In the genomic region with DNA sequence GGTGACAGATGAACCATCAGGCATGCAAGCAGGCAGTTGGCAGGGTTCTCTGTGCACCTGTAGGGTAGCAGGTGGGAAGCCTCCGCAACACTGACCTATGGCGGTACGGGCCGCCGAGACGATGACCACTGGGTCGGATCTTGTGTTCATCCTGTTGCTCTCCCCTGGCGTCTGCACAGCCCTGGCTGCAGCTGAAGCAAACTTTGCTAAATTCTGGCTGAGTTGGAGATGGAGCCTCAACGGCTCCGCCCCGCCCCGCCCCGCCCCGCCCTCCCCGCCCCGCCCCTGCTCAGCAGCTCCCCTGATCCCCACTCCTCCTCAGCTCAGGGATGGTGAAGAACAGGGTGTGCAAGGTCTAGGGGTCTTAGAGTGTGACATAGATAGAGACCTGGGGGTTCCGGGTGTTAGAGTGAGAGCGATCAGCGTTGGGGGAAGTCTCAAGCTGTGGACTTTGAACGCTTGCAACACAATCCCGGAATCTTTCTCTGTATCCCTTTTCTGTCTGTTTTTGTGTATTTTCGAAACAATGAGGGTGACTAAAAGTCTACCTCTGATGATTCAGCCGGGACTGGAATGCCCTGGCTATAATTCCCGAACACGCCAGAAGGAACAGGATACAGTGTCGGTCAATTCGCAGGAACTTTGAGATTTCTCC, we compare ENCODE assay signal across 8 mouse cellular contexts. TPM values are rescaled to one million over a fixed set of nuclear protein-coding genes. Genes with fewer than 3 reads are reported as not detected.
A peak's percentile ranks its signal among the peaks of the same experiment; 100 is the strongest.
DNase-seq lines count a peak whose midpoint lies in the region; ATAC-seq and TF ChIP-seq lines count a peak whose summit lies in the region.

Gene Acat3, minus strand, starts transcription at position 450 of the 655 bp plus-strand sequence.

- peak; percentile 41; the same call in 1 of the 2 replicates for ATAC-seq in neural tube, embryonic 11.5 days (ENCODE audit: insufficient read depth, low FRiP score, low TSS enrichment)
- peak; percentile 54; the same call in 1 of the 2 replicates for ATAC-seq in hindbrain, embryonic 14.5 days (ENCODE audit: low FRiP score)
- peak; percentile 76; the same call in 1 of the 2 replicates for ATAC-seq in stomach, embryonic 14.5 days (ENCODE audit: insufficient number of reproducible peaks, insufficient read depth, low FRiP score, low read depth)

- no peak within 1 kb of the TSS for H3K4me3 ChIP-seq in neural tube, embryonic 11.5 days (ENCODE audit: low read depth, low read length)
- 0 out of 2 replicates have a peak within 1 kb of the TSS, but pooled peaks have one; percentile 5 for H3K4me3 ChIP-seq in hindbrain, embryonic 14.5 days (replicated peaks; ENCODE audit: low read length)
- H3K4me3 ChIP-seq in liver, adult 2 months (ENCODE audit: insufficient read depth, low read depth, low read length): peak within 1 kb of the TSS; percentile 85
- peak within 1 kb of the TSS; percentile 27 for H3K4me3 ChIP-seq in stomach, embryonic 14.5 days (ENCODE audit: low read depth, low read length)

- WGBS in neural tube, embryonic 11.5 days: 19% methylated on average over 27 of the region's 27 CpGs
- WGBS in hindbrain, embryonic 14.5 days: 17% methylated on average over 26 of the region's 27 CpGs
- WGBS in liver, adult 2 months: 2% methylated on average over 27 of the region's 27 CpGs
- WGBS in stomach, embryonic 14.5 days: 11% methylated on average over 27 of the region's 27 CpGs

- H3K9ac ChIP-seq in neural tube, embryonic 11.5 days (ENCODE audit: low read length): no peak within 1 kb of the TSS
- H3K9ac ChIP-seq in hindbrain, embryonic 14.5 days: no peak within 1 kb of the TSS
- H3K9ac ChIP-seq in liver, adult 2 months (ENCODE audit: low read depth, low read length): peak within 1 kb of the TSS; percentile 85
- H3K9ac ChIP-seq in stomach, embryonic 14.5 days (replicated peaks; ENCODE audit: low read depth, low read length): no peak within 1 kb of the TSS; the same call in 1 of the 2 replicates

- H3K27me3 ChIP-seq in neural tube, embryonic 11.5 days (ENCODE audit: control insufficient read depth, insufficient read depth, low read length): no peaks in the 10 kb centered on the region
- H3K27me3 ChIP-seq in hindbrain, embryonic 14.5 days (ENCODE audit: control insufficient read depth, insufficient read depth, low read length): no peaks in the 10 kb centered on the region
- H3K27me3 ChIP-seq in liver, adult 2 months (ENCODE audit: control insufficient read depth, insufficient read depth, low read length): no peaks in the 10 kb centered on the region
- H3K27me3 ChIP-seq in stomach, embryonic 14.5 days (ENCODE audit: control insufficient read depth, insufficient read depth, low read length): no peaks in the 10 kb centered on the region

- TF ChIP-seq CTCF in liver, adult 2 months (IDR thresholded peaks at IDR 0.05; ENCODE audit: low read depth, low read length): no peak

- peaks cover 9% of the 10 kb centered on the region; the same call in 1 of the 2 replicates for H3K36me3 ChIP-seq in neural tube, embryonic 11.5 days (ENCODE audit: control insufficient read depth, insufficient read depth, low read length)
- H3K36me3 ChIP-seq in hindbrain, embryonic 14.5 days (replicated peaks; ENCODE audit: control insufficient read depth, insufficient read depth): peaks cover 36% of the 10 kb centered on the region
- H3K36me3 ChIP-seq in liver, adult 2 months (ENCODE audit: control insufficient read depth, insufficient read depth, low read length): peaks cover 21% of the 10 kb centered on the region
- peaks cover 14% of the 10 kb centered on the region; the same call in 1 of the 2 replicates for H3K36me3 ChIP-seq in stomach, embryonic 14.5 days (ENCODE audit: control insufficient read depth, insufficient read depth, low read length)

- no peaks in the 10 kb centered on the region for H3K9me3 ChIP-seq in neural tube, embryonic 11.5 days (ENCODE audit: control insufficient read depth, low read length)
- no peaks in the 10 kb centered on the region for H3K9me3 ChIP-seq in hindbrain, embryonic 14.5 days (ENCODE audit: control insufficient read depth, low read length)
- H3K9me3 ChIP-seq in stomach, embryonic 14.5 days (ENCODE audit: control insufficient read depth, low read depth, low read length): no peaks in the 10 kb centered on the region

- TF ChIP-seq POLR2A in liver, adult 2 months (IDR thresholded peaks at IDR 0.05; ENCODE audit: extremely low read depth, insufficient read depth, low read length): peak; percentile 90

- no peaks in the 10 kb centered on the region for H3K4me1 ChIP-seq in neural tube, embryonic 11.5 days (ENCODE audit: control insufficient read depth, insufficient read depth, low read length)
- H3K4me1 ChIP-seq in hindbrain, embryonic 14.5 days (replicated peaks; ENCODE audit: control insufficient read depth, insufficient read depth, low read length): no peaks in the 10 kb centered on the region; the same call in 1 of the 2 replicates
- peaks cover 13% of the 10 kb centered on the region for H3K4me1 ChIP-seq in liver, adult 2 months (ENCODE audit: control insufficient read depth, insufficient read depth, low read length)
- H3K4me1 ChIP-seq in stomach, embryonic 14.5 days (ENCODE audit: control insufficient read depth, insufficient read depth, low read length): no peaks in the 10 kb centered on the region

- DNase-seq in neural tube, embryonic 11.5 days (ENCODE audit: low spot score): no peak
- DNase-seq in neural tube, embryonic 10.5 days (ENCODE audit: extremely low spot score, low spot score): no peak
- peak; percentile 23 for DNase-seq in embryo, embryonic 10 days (ENCODE audit: low spot score)
- DNase-seq in hindbrain, embryonic 14.5 days (ENCODE audit: low spot score): no peak
- peak; percentile 84 for DNase-seq in liver, adult 2 months (ENCODE audit: extremely low read depth, low read depth, low spot score)
- no peak for DNase-seq in layer of hippocampus, adult 11-12 months (ENCODE audit: low spot score)
- no peak for DNase-seq in thymus, postnatal 36 days

- H3K27ac ChIP-seq in neural tube, embryonic 11.5 days (ENCODE audit: low read depth, low read length): no peak within 1 kb of the TSS
- no peak within 1 kb of the TSS for H3K27ac ChIP-seq in hindbrain, embryonic 14.5 days
- H3K27ac ChIP-seq in liver, adult 2 months (replicated peaks; ENCODE audit: insufficient read depth, low read depth, low read length): peak within 1 kb of the TSS; percentile 81
- H3K27ac ChIP-seq in stomach, embryonic 14.5 days (ENCODE audit: low read length): no peak within 1 kb of the TSS

- H3K4me2 ChIP-seq in neural tube, embryonic 11.5 days (ENCODE audit: low read depth): peak within 1 kb of the TSS; percentile 36
- H3K4me2 ChIP-seq in hindbrain, embryonic 14.5 days (replicated peaks): peak within 1 kb of the TSS; percentile 43
- peak within 1 kb of the TSS; percentile 40 for H3K4me2 ChIP-seq in stomach, embryonic 14.5 days (replicated peaks; ENCODE audit: low read depth, low read length)

- no peaks in the 10 kb centered on the region; the same call in 1 of the 2 replicates for H3K79me2 ChIP-seq in liver, adult 2 months (ENCODE audit: control insufficient read depth, insufficient read depth, low read length)

RNA-seq across cellular contexts. Expression of gene Acat3, which starts in this region (rescaled TPM):
- 0.42 and 1.0 TPM in 2 replicates for polyA plus RNA-seq in neural tube, embryonic 11.5 days (2014; fragmentation: Nextera tagmentation; extraction: Ambion mirVana)
- 0.52 and 1.1 TPM in 2 replicates for polyA plus RNA-seq in hindbrain, embryonic 14.5 days (2014; fragmentation: Nextera tagmentation; extraction: Ambion mirVana)
- total RNA-seq in liver, adult 2 months (2014; rRNA removed): 255 and 271 TPM in 2 replicates
- polyA plus RNA-seq in liver, adult 2 months (2012; rRNA removed): 178 and 179 TPM in 2 replicates
- 1.4 and 2.4 TPM in 2 replicates for polyA plus RNA-seq in stomach, embryonic 14.5 days (2014; fragmentation: Nextera tagmentation; extraction: Ambion mirVana)

Comparison
In these comparisons a context has a peak if more than half of its experiments do, and no peak if none do; other contexts are left out.
1. RNA of gene Acat3 (polyA plus RNA-seq): 178 to 179 TPM in liver, adult 2 months; 1.4 to 2.4 TPM in stomach, embryonic 14.5 days, 0.52 to 1.1 TPM in hindbrain, embryonic 14.5 days and 0.42 to 1.0 TPM in neural tube, embryonic 11.5 days; every median in the first group is over 10 times any median in the second.
2. DNase-seq: peak in embryo, embryonic 10 days (single experiment) and liver, adult 2 months (single experiment); none in neural tube, embryonic 11.5 days (single experiment), neural tube, embryonic 10.5 days (single experiment), hindbrain, embryonic 14.5 days (single experiment), layer of hippocampus, adult 11-12 months (single experiment) and thymus, postnatal 36 days (0 of 2).
3. Peak in every context shown above with its lines, with median percentiles within 50 percentile points of each other: ATAC-seq and H3K4me2 ChIP-seq.